Mouse (Mus musculus) small intestine, adult 2 months (tissue): ENCODE results near the gene Il22ra2.

Source experiments
- CTCF ChIP-seq: fragments of 200-500 bp; IDR thresholded peaks from 2 replicates; pipeline ENCODE4 v1.5.1; 2012; ENCODE audit warnings: low read depth, mild to moderate bottlenecking, control low read depth, inconsistent platforms, low read length, moderate library complexity, mixed read lengths; ENCODE audit not compliant: insufficient replicate concordance, insufficient read length; ENCODE audit errors: extremely low read depth
- POLR2A ChIP-seq: fragments of 200-500 bp; IDR thresholded peaks from 2 replicates; pipeline ENCODE4 v1.6.1; 2012; ENCODE audit warnings: low read depth, mild to moderate bottlenecking, control low read depth, inconsistent platforms, low read length, moderate library complexity

GRCm38 (mm10) chr10:19659953-19660352 lies 38.2 kb downstream of the Il22ra2 start:
- no peak for TF ChIP-seq POLR2A
- TF ChIP-seq CTCF: no peak
